Mouse (Mus musculus) brain, embryonic 14.5 days (tissue): ENCODE results near the gene Psmc3ip. TPM values are rescaled to one million over a fixed set of nuclear protein-coding genes. Genes with fewer than 3 reads are reported as not detected.
A peak's percentile ranks its signal among the peaks of the same experiment; 100 is the strongest.

ENCODE experiments used
- DNase-seq: peaks from one replicate; pipeline ENCODE4 v3.0.0-alpha.2; 2011; ENCODE audit warnings: low read depth
- CTCF ChIP-seq: fragments of 200-500 bp; IDR thresholded peaks from 2 replicates; pipeline ENCODE4 v1.5.1; 2012; ENCODE audit warnings: inconsistent platforms, mild to moderate bottlenecking, moderate library complexity, borderline replicate concordance; ENCODE audit not compliant: insufficient read depth, insufficient read length; ENCODE audit errors: extremely low read depth
- POLR2A ChIP-seq: fragments of 200-500 bp; IDR thresholded peaks from 2 replicates; pipeline ENCODE4 v1.6.1; 2012; ENCODE audit warnings: mild to moderate bottlenecking, inconsistent platforms, borderline replicate concordance; ENCODE audit not compliant: poor library complexity, insufficient read depth, insufficient read length, severe bottlenecking; ENCODE audit errors: extremely low read depth
- polyA plus RNA-seq: library from polyadenylated mRNA; depleted of rRNA; stranded (reverse); fragments of >200 nt; gene quantifications from 2 replicates; pipeline ENCODE4 v1.2.3, GENCODE M21; 2012

Psmc3ip gene
- polyA plus RNA-seq, 1 experiment = 19.4 TPM

- no peak for DNase-seq
- TF ChIP-seq CTCF (no peak), POLR2A (no peak)
These were observed 15.9 kb upstream of the Psmc3ip start for GRCm38 (mm10) chr11:101111178-101111577.

- no peak for DNase-seq
- TF ChIP-seq POLR2A = no peak
- TF ChIP-seq CTCF = no peak
These were observed 15.5 kb upstream of the Psmc3ip start for GRCm38 (mm10) chr11:101110708-101111107.

DNA sequence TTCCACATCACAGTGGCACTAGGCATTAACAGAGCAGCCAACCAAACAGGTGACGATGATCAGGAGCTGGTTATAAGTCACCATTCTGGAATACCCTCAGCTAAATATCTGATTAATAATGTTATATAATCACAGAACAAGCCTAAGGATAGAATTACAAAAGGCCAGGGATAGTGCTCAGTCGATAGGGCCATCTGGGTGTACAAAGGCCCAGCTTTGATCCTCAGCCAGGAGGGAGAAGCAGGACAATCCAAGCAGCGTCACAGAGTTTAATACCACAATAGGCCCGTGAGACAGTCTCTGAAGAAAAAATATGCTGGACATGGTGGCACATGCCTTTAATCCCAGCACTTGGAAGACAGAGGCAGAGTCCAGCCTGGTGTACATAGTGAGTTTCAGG is 14.1 kb upstream of the Psmc3ip start:
- DNase-seq = no peak
- no peak for TF ChIP-seq CTCF
- no peak for TF ChIP-seq POLR2A

GRCm38 (mm10) chr11:101103011-101103410 is 7.8 kb upstream of the Psmc3ip start:
- DNase-seq = no peak
- TF ChIP-seq POLR2A = no peak
- no peak for TF ChIP-seq CTCF

DNA sequence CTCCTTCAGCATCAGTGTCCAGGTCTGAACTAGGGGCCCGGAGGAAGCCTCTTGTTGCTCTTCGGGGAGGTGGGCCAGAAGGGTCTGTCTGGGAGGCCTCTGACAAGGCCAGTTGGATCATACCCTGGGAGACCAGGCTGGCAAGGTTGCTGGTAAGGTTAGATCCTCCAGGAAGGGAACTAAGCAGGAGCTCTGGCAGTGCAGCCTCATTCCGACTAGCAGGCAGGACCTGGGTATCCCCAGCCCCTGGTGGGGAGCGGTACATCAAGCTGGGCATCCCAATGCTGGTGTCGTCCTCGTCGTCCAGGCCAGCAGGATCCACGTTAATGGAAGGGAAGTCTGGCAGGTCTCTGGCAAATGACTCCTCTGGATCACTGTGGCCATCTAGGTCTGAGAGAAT is 3.0 kb upstream of the Psmc3ip start:
- no peak for DNase-seq
- no peak for TF ChIP-seq POLR2A
- TF ChIP-seq CTCF = no peak

- no peak for DNase-seq
- TF ChIP-seq POLR2A (no peak), CTCF (no peak)
These were observed 314 bp downstream of the Psmc3ip start for GRCm38 (mm10) chr11:101094930-101095313.

DNA sequence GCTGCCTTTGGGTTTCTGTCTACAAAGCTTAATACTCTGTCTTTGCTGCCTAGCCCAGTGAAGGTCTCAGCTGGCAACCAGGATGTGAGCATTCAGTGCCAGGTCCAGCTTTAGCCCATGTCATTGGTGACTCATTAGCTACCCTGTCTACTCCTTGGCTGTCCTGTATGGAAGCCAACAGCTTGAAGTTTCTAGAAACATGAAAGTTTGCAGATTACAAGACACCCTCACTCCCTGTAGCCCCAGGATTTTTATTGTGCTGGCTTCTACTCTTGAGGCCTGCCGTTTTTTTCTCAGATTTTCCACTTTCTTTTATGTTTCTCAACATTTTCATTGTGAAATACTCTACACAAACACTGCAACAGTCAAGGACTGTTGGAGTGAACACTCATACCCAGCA is 5.3 kb downstream of the Psmc3ip start:
- TF ChIP-seq POLR2A (no peak), CTCF (no peak)
- DNase-seq = no peak

GRCm38 (mm10) chr11:101087682-101088055 is 7.6 kb downstream of the Psmc3ip start:
- TF ChIP-seq CTCF (no peak), POLR2A (no peak)
- no peak for DNase-seq

DNA sequence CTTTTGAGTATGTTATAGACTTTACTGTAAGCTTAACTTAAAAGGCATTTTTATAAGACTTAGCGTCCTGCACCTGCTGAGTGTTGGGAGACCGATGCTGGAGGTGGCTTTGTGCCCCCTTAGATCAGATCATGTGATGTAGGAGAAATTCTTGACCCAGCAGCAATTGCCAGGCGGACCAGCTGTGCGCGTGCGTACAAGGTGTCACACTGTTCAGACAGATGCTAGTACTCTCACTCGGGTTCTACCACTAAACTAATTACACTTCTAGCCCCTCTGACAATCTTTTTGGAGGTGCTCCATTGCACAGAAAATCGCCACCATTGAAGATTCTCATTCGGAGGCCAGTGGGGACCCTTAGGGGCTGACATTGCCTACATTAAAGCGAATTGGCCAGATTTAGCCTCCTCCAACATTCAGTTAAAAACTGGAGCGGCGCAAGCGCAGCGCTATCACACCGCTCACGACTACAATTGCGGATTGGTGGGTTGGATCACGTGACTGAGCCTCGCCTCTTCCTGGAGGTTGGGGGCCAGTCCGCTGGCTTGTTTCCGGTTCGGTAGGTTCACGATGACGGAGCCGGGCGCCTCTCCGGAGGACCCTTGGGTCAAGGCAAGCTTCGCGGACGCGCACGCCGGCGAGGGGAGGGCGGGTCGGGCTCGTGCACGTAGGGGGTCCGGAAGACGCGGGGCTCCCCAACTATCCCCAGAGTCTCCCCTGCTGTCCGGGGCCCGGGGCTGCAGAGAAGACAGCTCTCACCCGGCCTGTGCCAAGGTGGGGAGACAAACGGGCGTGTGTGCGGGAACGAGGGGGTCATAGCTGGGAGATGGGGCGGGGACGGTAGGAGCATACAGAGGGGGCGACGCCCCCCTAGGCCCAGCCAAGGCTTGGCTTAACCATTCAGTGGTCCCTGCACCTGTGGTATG is 8.2 kb downstream of the Psmc3ip start, which contains the start of gene Mlx:
Gene Mlx, plus strand, starts transcription at position 522 of the 926 bp plus-strand sequence.
- DNase-seq = peak; percentile 97
- no peak for TF ChIP-seq CTCF
- peak; percentile 38; the same call in 1 of the 2 replicates for TF ChIP-seq POLR2A

DNA sequence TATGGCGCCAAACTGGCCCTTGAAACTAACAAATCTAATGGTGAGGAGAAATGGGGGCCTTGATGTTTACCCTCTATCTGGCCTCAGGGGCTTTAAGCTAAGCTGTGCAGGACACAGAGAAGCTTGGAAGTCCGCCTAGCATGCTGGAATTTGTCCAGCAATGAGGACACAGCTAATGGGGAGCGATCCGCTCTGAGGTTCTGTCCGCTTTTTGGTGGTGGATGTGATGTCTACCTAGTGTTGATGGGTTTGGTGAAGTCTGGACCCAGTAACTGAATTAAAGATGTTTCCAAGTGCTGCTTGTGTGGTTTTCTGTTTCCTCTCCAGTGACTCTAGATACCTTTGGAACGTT is 8.9 kb downstream of the Psmc3ip start:
- TF ChIP-seq CTCF (no peak), POLR2A (no peak)
- DNase-seq = no peak

DNA sequence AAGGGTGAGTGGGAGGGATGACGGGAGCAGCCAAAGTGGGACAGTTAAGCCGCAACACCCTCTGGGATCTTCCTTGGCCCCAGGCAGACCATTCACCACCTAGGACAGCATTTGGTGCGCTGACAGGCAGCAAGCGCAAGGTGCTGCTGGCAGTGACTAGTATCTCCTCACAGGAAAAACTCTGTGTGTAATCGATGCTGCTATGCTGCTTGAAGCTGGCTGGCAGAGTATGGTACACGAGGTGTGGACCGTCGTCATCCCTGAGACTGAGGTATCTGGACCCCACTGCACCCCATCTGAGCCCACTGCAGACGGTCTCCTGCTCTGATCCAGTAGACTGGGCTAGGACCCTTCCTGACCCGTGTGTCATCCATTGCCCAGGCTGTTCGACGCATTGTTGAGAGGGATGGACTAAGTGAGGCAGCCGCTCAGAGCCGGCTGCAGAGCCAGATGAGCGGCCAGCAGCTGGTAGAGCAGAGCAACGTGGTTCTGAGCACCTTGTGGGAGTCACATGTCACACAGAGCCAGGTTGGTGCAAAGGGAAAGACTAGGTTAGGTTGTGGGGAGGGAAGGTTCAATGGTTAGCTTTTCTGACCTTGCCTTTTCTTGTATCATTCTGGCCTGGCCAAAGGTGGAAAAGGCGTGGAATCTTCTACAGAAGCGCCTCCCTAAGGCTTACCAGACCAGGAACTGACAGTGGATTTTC is 9.5 kb downstream of the Psmc3ip start:
- no peak for DNase-seq
- TF ChIP-seq CTCF = no peak
- no peak for TF ChIP-seq POLR2A

GRCm38 (mm10) chr11:101084811-101085210 is 10.4 kb downstream of the Psmc3ip start:
- no peak for TF ChIP-seq POLR2A
- TF ChIP-seq CTCF = no peak
- no peak for DNase-seq

- TF ChIP-seq POLR2A (no peak), CTCF (no peak)
- DNase-seq = no peak
These were observed 11.0 kb downstream of the Psmc3ip start for GRCm38 (mm10) chr11:101084246-101084645.
